Mouse (Mus musculus): ENCODE data around the gene Gpr26.

The Gpr26 gene

DNA sequence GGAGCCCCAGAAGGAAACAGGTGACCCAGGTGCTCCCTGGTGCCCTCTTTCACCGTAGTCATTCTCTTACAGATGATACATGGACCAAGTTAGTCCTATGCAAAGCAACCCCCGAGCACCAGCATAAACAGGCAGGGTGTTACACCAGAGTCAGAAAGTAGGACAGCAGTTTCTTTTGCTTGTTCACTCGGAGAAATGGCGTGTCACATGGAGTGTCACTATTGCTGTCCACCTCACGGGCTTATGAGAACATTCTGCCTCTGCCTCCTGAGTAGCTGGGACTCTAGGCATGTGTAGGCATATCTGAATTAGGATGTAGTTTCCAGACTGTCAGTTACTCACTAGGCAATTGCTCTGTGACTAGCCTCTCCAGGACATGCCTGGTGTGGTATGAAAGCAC lies 47.7 kb downstream of the Gpr26 start:
- in situ Hi-C loops (cut with MboI; ENCODE audit: low pct_unique_long_range_greater_than_20kb in 1 of 2, low sequenced_read_pairs in 2 of 2, unreplicated experiment in 1 of 2), result no loop called here

DNA sequence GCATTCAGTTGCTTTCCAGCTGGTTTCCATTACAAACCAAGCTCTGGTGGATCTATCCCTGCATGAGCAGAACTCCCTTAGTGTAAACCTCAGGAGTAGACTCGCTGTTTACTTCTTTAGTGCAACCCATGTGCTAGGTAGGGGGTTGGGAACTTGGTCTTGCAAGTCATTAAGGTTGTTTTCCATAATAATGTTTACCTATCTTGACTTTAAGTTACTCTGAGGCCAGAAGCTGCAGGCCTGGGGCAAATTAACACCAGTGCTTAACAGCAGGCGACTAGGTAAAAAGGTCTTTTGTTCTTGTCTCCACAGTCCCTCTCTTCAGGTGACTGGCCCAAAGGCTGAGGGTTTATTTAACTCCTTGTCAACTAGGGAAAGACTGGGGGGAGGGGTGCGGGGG lies 48.9 kb downstream of the Gpr26 start:
- in situ Hi-C loops (cut with MboI; ENCODE audit: low pct_unique_long_range_greater_than_20kb in 1 of 2, low sequenced_read_pairs in 2 of 2, unreplicated experiment in 1 of 2), result no loop called here

- in situ Hi-C loops (cut with MboI; ENCODE audit: low pct_unique_long_range_greater_than_20kb in 1 of 2, low sequenced_read_pairs in 2 of 2, unreplicated experiment in 1 of 2), result no loop called here
Observed at GRCm38 (mm10) chr7:132015933-132016332, 49.7 kb downstream of the Gpr26 start.

DNA sequence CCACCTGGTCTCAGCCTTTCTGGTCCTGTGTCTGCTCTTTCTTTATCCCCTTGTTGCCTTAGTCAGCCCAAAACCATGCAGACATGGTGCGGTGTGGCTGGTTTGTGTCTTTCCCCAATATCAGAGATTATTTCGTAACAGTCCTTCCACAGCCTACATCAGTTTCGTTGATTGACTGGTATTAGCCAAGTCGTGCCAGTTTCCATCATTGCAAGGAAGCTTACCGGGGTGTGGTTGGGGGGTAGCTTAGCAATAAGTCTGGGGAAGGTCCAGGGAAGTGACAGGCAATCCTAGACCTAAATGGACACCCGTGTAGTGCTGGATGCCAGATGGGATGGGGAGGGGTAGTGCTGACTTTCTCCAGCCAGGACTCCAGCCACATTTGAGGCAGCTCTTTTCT lies 59.3 kb downstream of the Gpr26 start:
- in situ Hi-C loops (cut with MboI; ENCODE audit: low pct_unique_long_range_greater_than_20kb in 1 of 2, low sequenced_read_pairs in 2 of 2, unreplicated experiment in 1 of 2), result no loop called here

- in situ Hi-C loops (cut with MboI; ENCODE audit: low pct_unique_long_range_greater_than_20kb in 1 of 2, low sequenced_read_pairs in 2 of 2, unreplicated experiment in 1 of 2), result no loop called here
Observed at GRCm38 (mm10) chr7:132026671-132027070, 60.4 kb downstream of the Gpr26 start.

GRCm38 (mm10) chr7:132031940-132032531 lies 65.8 kb downstream of the Gpr26 start:
- in situ Hi-C loops (cut with MboI; ENCODE audit: low pct_unique_long_range_greater_than_20kb in 1 of 2, low sequenced_read_pairs in 2 of 2, unreplicated experiment in 1 of 2), result no loop called here

Data from mouse embryonic stem cell (cell line).